Mouse (Mus musculus): Measurements from ENCODE around the gene Olfr808.

Olfr808 gene

GRCm38 (mm10) chr10:129765182-129765581 is at the start of gene Olfr808:
TSS of gene Olfr808 (plus strand) at chr10:129765482.
- in situ Hi-C loops (cut with MseI, MboI) = no loop called here

- in situ Hi-C loops (cut with MseI, MboI) = no loop called here
Measured at GRCm38 (mm10) chr10:129729275-129729674, 36.0 kb upstream of the Olfr808 start, which contains the start of gene Olfr805. TSS of gene Olfr805 (minus strand) at chr10:129729375.

DNA sequence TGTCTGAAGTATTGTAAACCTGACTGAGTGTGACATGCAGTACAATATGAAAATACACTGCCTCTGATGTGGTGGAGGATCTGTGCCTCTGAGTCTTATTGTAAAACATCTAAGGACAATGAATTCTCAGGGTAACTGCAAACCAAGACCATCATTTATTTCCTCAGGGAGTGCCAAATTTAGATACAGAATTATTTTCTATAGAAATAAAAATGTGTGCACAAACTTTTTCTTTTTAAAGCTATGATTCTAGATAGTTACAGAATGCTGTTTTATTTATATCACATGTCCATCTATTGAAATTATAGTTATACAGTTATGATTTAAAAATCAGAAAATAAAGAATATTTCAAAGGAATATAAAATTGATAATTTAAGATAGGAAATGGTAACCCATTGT is 23.5 kb upstream of the Olfr808 start, which contains the start of gene Olfr806:
Gene Olfr806, minus strand, starts transcription at position 101 of the 400 bp plus-strand sequence.
- in situ Hi-C loops (cut with MseI, MboI) = no loop called here

- in situ Hi-C loops (cut with MseI, MboI) = no loop called here
Measured at GRCm38 (mm10) chr10:129757693-129758092, 7.6 kb upstream of the Olfr808 start, which contains the start of gene Olfr807. TSS of gene Olfr807 (minus strand) at chr10:129757793.

- in situ Hi-C loops (cut with MseI, MboI) = no loop called here
Measured at GRCm38 (mm10) chr10:129774338-129774737, 9.1 kb downstream of the Olfr808 start, which contains the start of gene Olfr809. TSS of gene Olfr809 (plus strand) at chr10:129774638.

DNA sequence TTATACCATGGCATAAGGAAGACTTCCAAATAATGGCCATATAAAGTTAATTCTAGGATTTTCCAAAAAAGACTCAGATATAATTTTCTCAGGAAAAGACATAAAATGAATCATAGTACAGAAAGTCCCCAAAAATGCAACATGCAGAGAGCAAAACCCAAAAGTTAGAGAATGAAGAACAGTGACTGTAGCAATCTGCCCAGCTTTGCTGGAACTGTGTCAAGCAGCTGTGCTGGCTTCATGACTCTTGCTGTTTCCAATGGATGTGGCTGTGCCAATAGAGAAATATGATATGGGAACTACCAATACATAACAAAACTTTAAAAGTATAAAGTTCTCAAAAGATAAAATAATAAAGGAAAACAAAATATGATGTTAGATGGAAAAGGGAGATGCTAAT is 12.8 kb downstream of the Olfr808 start:
- in situ Hi-C loops (cut with MseI, MboI) = no loop called here

- in situ Hi-C loops (cut with MseI, MboI) = no loop called here
Measured at GRCm38 (mm10) chr10:129794817-129795216, 29.5 kb downstream of the Olfr808 start, which contains the start of gene Olfr810. TSS of gene Olfr810 (minus strand) at chr10:129794917.

- in situ Hi-C loops (cut with MseI, MboI) = no loop called here
Measured at GRCm38 (mm10) chr10:129804296-129804695, 39.0 kb downstream of the Olfr808 start, which contains the start of gene Olfr811. TSS of gene Olfr811 (minus strand) at chr10:129804396.

All from mouse trophoblast stem cell (cell line).